Mouse (Mus musculus): ENCODE measurements around the gene Clpb.

- TF ChIP-seq CTCF (IDR thresholded peaks at IDR 0.05; ENCODE audit: borderline replicate concordance, insufficient read depth, low read depth, low read length) (no peak), POLR2A (IDR thresholded peaks at IDR 0.05; ENCODE audit: borderline replicate concordance, insufficient read depth, low read length) (no peak)
These were observed 39.3 kb downstream of the Clpb start for GRCm38 (mm10) chr7:101702706-101703105.
